Comparison of ENCODE assay signal across 8 mouse cellular contexts in the genomic region with DNA sequence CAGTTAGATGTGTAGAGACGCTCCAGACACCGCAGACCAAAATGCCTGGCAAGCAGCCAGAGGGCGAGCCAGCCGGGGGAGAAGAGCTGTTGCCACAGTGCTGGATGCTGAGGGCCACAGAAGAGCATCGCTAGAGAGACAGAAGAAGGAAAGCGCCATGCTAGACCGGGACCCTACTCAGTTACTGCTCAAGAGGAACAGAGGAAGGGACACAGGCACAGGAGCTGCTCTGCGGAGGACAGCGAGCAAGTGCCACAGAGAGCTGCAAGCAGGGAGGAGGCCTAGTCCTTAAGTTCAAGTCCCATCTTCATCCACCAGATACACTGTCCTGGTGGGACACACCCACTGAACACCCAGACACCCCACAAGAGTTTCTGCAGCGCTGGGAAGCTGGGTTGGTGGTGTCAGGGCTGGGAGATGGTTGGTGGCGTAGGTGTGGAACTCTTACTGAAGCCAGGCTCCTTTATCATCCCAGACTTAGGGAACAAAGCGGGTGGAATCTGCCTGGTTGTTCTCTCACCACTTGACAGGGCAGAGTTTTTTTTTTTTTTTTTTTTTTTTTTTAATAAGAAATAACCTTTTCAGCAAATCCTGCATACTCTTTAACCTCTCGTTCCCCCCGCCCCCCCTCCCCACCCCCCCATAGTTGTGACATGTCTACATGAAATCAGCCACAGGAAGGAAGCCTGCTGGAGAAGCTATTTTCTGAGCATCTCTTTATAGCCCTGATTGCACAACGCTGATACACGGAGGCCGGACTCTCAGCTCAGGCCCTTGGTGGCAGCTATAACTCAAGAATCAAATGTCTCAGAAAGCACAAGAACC. TPM values are rescaled to one million over a fixed set of nuclear protein-coding genes. Genes with fewer than 3 reads are reported as not detected.
DNase-seq lines count a peak whose midpoint lies in the region; ATAC-seq lines count a peak whose summit lies in the region.

No protein-coding gene starts in this region.

- H3K27ac ChIP-seq in kidney, embryonic 14.5 days (ENCODE audit: low read depth, low read length) = peak overlapping the region; percentile 33; the same call in 1 of the 2 replicates
- peak overlapping the region; percentile 75 for H3K27ac ChIP-seq in intestine, embryonic 16.5 days (ENCODE audit: low read length)

- no peaks in the 10 kb centered on the region for H3K9me3 ChIP-seq in kidney, embryonic 14.5 days (ENCODE audit: control insufficient read depth, low read length)
- no peaks in the 10 kb centered on the region for H3K9me3 ChIP-seq in intestine, embryonic 16.5 days (ENCODE audit: control insufficient read depth, low read length)

- no peak overlapping the region for H3K4me3 ChIP-seq in kidney, embryonic 14.5 days (ENCODE audit: low read length)
- H3K4me3 ChIP-seq in intestine, embryonic 16.5 days (ENCODE audit: low read length) = no peak overlapping the region

- WGBS in kidney, embryonic 14.5 days = 64% methylated on average over 17 of the region's 17 CpGs
- 54% methylated on average over 17 of the region's 17 CpGs for WGBS in intestine, embryonic 16.5 days

- no peak overlapping the region for H3K4me2 ChIP-seq in kidney, embryonic 14.5 days (replicated peaks; ENCODE audit: low read depth, low read length)
- H3K4me2 ChIP-seq in intestine, embryonic 16.5 days (ENCODE audit: low read depth, low read length) = no peak overlapping the region

- H3K36me3 ChIP-seq in kidney, embryonic 14.5 days (ENCODE audit: control insufficient read depth, insufficient read depth, low read length) = no peaks in the 10 kb centered on the region
- H3K36me3 ChIP-seq in intestine, embryonic 16.5 days (ENCODE audit: control insufficient read depth, insufficient read depth, low read length) = no peaks in the 10 kb centered on the region
- H3K36me3 ChIP-seq in splenic B cell, adult 2 months (ENCODE audit: control insufficient read depth, insufficient read depth, low read length, poor library complexity, severe bottlenecking) = no peaks in the 10 kb centered on the region

- no peaks in the 10 kb centered on the region for H3K27me3 ChIP-seq in kidney, embryonic 14.5 days (ENCODE audit: control insufficient read depth, insufficient read depth, low read length)
- H3K27me3 ChIP-seq in intestine, embryonic 16.5 days (replicated peaks; ENCODE audit: control insufficient read depth, insufficient read depth, low read length) = no peaks in the 10 kb centered on the region
- H3K27me3 ChIP-seq in splenic B cell, adult 2 months (ENCODE audit: control insufficient read depth, insufficient read depth, low read length, poor library complexity, severe bottlenecking) = no peaks in the 10 kb centered on the region

- no peak overlapping the region for H3K9ac ChIP-seq in kidney, embryonic 14.5 days (ENCODE audit: low read depth, low read length)
- H3K9ac ChIP-seq in intestine, embryonic 16.5 days (ENCODE audit: low read depth, low read length) = peak overlapping the region; percentile 29; the same call in 1 of the 2 replicates

- ATAC-seq in kidney, embryonic 14.5 days (ENCODE audit: low FRiP score, low TSS enrichment) = no peak
- ATAC-seq in intestine, embryonic 16.5 days = no peak
- ATAC-seq in activated CD4-positive, CD25-positive, alpha-beta regulatory T cell, adult 4 months = no peak

- DNase-seq in kidney, adult 9 months = no peak
- DNase-seq in A20 (ENCODE audit: low read depth, low spot score) = peak; percentile 40
- DNase-seq in adrenal gland, postnatal 25 days = peak; percentile 62
- DNase-seq in splenic B cell, adult 2 months (ENCODE audit: low read depth, low spot score) = peak; percentile 48
- DNase-seq in cerebellum, adult 9-11 months = no peak

- peaks cover 24% of the 10 kb centered on the region for H3K4me1 ChIP-seq in kidney, embryonic 14.5 days (ENCODE audit: control insufficient read depth, insufficient read depth, low read length)
- peaks cover 52% of the 10 kb centered on the region for H3K4me1 ChIP-seq in intestine, embryonic 16.5 days (ENCODE audit: control insufficient read depth, insufficient read depth, low read length)

RNA-seq across cellular contexts. Expression of a gene that starts 29.0 kb away (rescaled TPM):
- polyA plus RNA-seq in kidney, embryonic 14.5 days (2014; fragmentation: Nextera tagmentation; extraction: Ambion mirVana) = 297 and 328 TPM in 2 replicates
- total RNA-seq in adrenal gland, postnatal 25 days (2021) = 84.6 and 90.1 TPM in 2 replicates
- 214 and 235 TPM in 2 replicates for polyA plus RNA-seq in intestine, embryonic 16.5 days (2015; fragmentation: Nextera tagmentation; extraction: Ambion mirVana)
- 10 to 100 TPM; 60.2 to 68.0 TPM for polyA plus RNA-seq in activated CD4-positive, CD25-positive, alpha-beta regulatory T cell, adult 4 months (2017; shearing (Covaris generic))

RNA-seq across cellular contexts. Expression of a gene that starts 29.3 kb away (rescaled TPM):
- polyA plus RNA-seq in kidney, embryonic 14.5 days (2014; fragmentation: Nextera tagmentation; extraction: Ambion mirVana) = 968 and 1,059 TPM in 2 replicates
- total RNA-seq in adrenal gland, postnatal 25 days (2021) = 1,243 and 1,285 TPM in 2 replicates
- 1,710 and 1,737 TPM in 2 replicates for polyA plus RNA-seq in intestine, embryonic 16.5 days (2015; fragmentation: Nextera tagmentation; extraction: Ambion mirVana)
- 1,000 to 10,000 TPM; 1,217 to 1,292 TPM for polyA plus RNA-seq in activated CD4-positive, CD25-positive, alpha-beta regulatory T cell, adult 4 months (2017; shearing (Covaris generic))

RNA-seq across cellular contexts. Expression of a gene that starts 29.5 kb away (rescaled TPM):
- polyA plus RNA-seq in kidney, embryonic 14.5 days (2014; fragmentation: Nextera tagmentation; extraction: Ambion mirVana) = 3.6 and 3.7 TPM in 2 replicates
- total RNA-seq in adrenal gland, postnatal 25 days (2021) = not detected in 2 replicates
- 1.5 TPM in 2 replicates for polyA plus RNA-seq in intestine, embryonic 16.5 days (2015; fragmentation: Nextera tagmentation; extraction: Ambion mirVana)
- polyA plus RNA-seq in activated CD4-positive, CD25-positive, alpha-beta regulatory T cell, adult 4 months (2017; shearing (Covaris generic)) = not detected

RNA-seq across cellular contexts. Expression of a gene that starts 38.8 kb away (rescaled TPM):
- polyA plus RNA-seq in kidney, embryonic 14.5 days (2014; fragmentation: Nextera tagmentation; extraction: Ambion mirVana) = 5.6 and 5.7 TPM in 2 replicates
- total RNA-seq in adrenal gland, postnatal 25 days (2021) = 26.9 and 51.2 TPM in 2 replicates
- polyA plus RNA-seq in intestine, embryonic 16.5 days (2015; fragmentation: Nextera tagmentation; extraction: Ambion mirVana) = 55.5 and 55.6 TPM in 2 replicates
- 10 to 100 TPM; 17.9 to 24.8 TPM for polyA plus RNA-seq in activated CD4-positive, CD25-positive, alpha-beta regulatory T cell, adult 4 months (2017; shearing (Covaris generic))

RNA-seq across cellular contexts. Expression of a gene that starts 49.9 kb away (rescaled TPM):
- polyA plus RNA-seq in kidney, embryonic 14.5 days (2014; fragmentation: Nextera tagmentation; extraction: Ambion mirVana) = 2.0 and 2.6 TPM in 2 replicates
- total RNA-seq in adrenal gland, postnatal 25 days (2021) = 11.3 and 12.3 TPM in 2 replicates
- 1.8 and 1.9 TPM in 2 replicates for polyA plus RNA-seq in intestine, embryonic 16.5 days (2015; fragmentation: Nextera tagmentation; extraction: Ambion mirVana)
- polyA plus RNA-seq in activated CD4-positive, CD25-positive, alpha-beta regulatory T cell, adult 4 months (2017; shearing (Covaris generic)) = not detected

Comparison
In these comparisons a context has a peak if more than half of its experiments do, and no peak if none do; other contexts are left out.
1. DNase-seq: peak in A20 (single experiment), adrenal gland, postnatal 25 days (single experiment) and splenic B cell, adult 2 months (single experiment); none in kidney, adult 9 months (single experiment) and cerebellum, adult 9-11 months (single experiment).